Mouse (Mus musculus) lung, embryonic 14.5 days (tissue): ENCODE results near the gene Tmem135. TPM values are rescaled to one million over a fixed set of nuclear protein-coding genes. Genes with fewer than 3 reads are reported as not detected.

ENCODE experiments used
- ATAC-seq: fragments of 200-750 bp; cut with Nextera tagmentation; 2 replicates; pipeline ENCODE4 v1.8.0; 2017; ENCODE audit warnings: mild to moderate bottlenecking, moderate TSS enrichment, moderate library complexity; ENCODE audit not compliant: insufficient read depth
- DNase-seq: peaks from one replicate; pipeline ENCODE4 v3.0.0-alpha.2; 2015
- H3K27ac ChIP-seq: fragments of 300-500 bp; sonication (generic); 2 replicates; pipeline ENCODE4 v1.5.1; 2014; ENCODE audit warnings: low read depth, mild to moderate bottlenecking, moderate library complexity
- H3K27me3 ChIP-seq: fragments of 300-500 bp; sonication (generic); 2 replicates; pipeline ENCODE4 v1.6.1; 2014; ENCODE audit warnings: low read length, control low read depth; ENCODE audit not compliant: insufficient read depth
- H3K36me3 ChIP-seq: fragments of 300-500 bp; sonication (generic); 2 replicates; pipeline ENCODE4 v1.6.1; 2014; ENCODE audit warnings: control low read depth; ENCODE audit not compliant: insufficient read depth
- H3K4me1 ChIP-seq: fragments of 300-500 bp; sonication (generic); 2 replicates; pipeline ENCODE4 v1.6.1; 2014; ENCODE audit warnings: antibody characterized with exemption, control low read depth; ENCODE audit not compliant: insufficient read depth
- H3K4me2 ChIP-seq: fragments of 300-500 bp; sonication (generic); 2 replicates; pipeline ENCODE4 v1.6.1; 2014; ENCODE audit warnings: mild to moderate bottlenecking
- H3K4me3 ChIP-seq: fragments of 300-500 bp; sonication (generic); 2 replicates; pipeline ENCODE4 v1.5.1; 2014; ENCODE audit warnings: low read depth, low read length
- H3K9ac ChIP-seq: fragments of 300-500 bp; sonication (generic); 2 replicates; pipeline ENCODE4 v1.6.1; 2014
- H3K9me3 ChIP-seq: fragments of 300-500 bp; sonication (generic); 2 replicates; pipeline ENCODE4 v1.6.1; 2016; ENCODE audit warnings: low read depth, low read length, control low read depth
- CTCF ChIP-seq: IDR thresholded peaks from 2 replicates; pipeline ENCODE4 v1.5.1; 2016; ENCODE audit warnings: antibody characterized with exemption, low read depth
- WGBS: fragments of 180-500 bp; shearing (Covaris S2); extraction: QIAGEN DNeasy Blood & Tissue Kit; methylation state at CpG from one replicate; pipeline ENCODE4 v1.1.7; 2014; 5-methylcytosine and 5-hydroxymethylcytosine counted together
- polyA plus RNA-seq: library from polyadenylated mRNA; unstranded; fragments of >200 nt; fragmentation: Nextera tagmentation; extraction: Ambion mirVana; gene quantifications from 2 replicates; pipeline ENCODE4 v1.2.1, GENCODE M21; 2014

Tmem135 gene
- polyA plus RNA-seq, 1 experiment from 2014 or later, result 22.9 TPM

DNA sequence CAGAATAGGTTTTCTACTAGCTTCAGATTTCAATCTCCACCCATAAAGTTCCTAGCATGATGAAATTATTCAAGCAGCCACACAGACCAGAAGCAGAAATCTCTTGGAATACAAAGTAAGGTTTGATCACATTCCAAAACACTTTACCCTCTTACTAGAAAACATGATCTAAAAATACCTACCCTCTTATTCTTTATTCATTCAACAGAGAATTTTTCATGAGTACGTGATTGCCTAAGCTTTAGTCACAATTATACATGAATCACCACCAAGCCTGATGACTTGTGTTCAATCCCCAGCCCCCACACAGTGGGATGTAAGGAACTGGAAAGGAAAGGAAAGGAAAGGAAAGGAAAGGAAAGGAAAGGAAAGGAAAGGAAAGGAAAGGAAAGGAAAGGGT is 136.5 kb downstream of the Tmem135 start:
- H3K9ac ChIP-seq, result no peak overlapping the region
- no peak for DNase-seq
- no peak for TF ChIP-seq CTCF
- no peak for ATAC-seq
- 59% methylated on average over 1 of the region's 1 CpGs for WGBS
- no peak overlapping the region for H3K27ac ChIP-seq
- no peaks in the 10 kb centered on the region; the same call in 1 of the 2 replicates for H3K36me3 ChIP-seq
- H3K4me1 ChIP-seq, result 0 out of 2 replicates have a peak, but pooled peaks cover under 1% of the 10 kb centered on the region
- no peaks in the 10 kb centered on the region for H3K27me3 ChIP-seq
- H3K4me2 ChIP-seq, result no peak overlapping the region
- H3K4me3 ChIP-seq, result no peak overlapping the region
- H3K9me3 ChIP-seq, result peaks cover 3% of the 10 kb centered on the region; the same call in 1 of the 2 replicates

DNA sequence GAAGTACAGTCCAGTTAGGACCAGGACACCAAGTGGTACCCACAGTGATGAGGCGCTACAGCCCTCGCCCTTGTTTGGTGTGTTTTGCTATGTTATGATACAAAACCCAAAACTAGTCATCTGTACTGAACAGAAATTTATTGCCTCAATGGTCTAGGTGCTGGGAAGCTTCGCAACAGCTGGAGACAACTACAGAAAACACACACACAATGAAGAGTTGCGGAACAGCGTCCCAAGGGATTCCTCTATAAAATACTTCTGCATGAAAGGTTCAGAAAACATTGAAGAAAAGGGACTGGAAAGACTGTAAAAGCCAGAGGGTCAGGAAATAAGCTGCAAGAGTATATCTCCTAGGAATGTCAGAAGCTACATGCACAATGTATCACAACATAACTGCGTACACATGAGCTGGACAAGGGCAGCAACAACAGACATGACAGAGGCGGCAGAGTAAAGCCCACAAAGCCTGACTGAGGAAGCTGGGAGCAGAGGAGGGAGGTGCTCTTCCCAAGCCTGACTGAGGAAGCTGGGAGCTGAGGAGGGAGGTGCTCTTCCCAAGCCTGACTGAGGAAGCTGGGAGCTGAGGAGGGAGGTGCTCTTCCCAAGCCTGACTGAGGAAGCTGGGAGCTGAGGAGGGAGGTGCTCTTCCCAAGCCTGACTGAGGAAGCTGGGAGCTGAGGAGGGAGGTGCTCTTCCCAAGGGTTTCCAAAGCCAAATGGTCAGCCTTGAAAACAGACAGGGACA is 137.8 kb downstream of the Tmem135 start:
- Histone ChIP-seq H3K4me1 (peaks cover 3% of the 10 kb centered on the region; the same call in 1 of the 2 replicates), H3K4me2 (no peak overlapping the region), H3K36me3 (no peaks in the 10 kb centered on the region; the same call in 1 of the 2 replicates), H3K9ac (no peak overlapping the region), H3K9me3 (no peaks in the 10 kb centered on the region; the same call in 1 of the 2 replicates), H3K4me3 (no peak overlapping the region), H3K27me3 (no peaks in the 10 kb centered on the region), H3K27ac (no peak overlapping the region)
- no peak for DNase-seq
- WGBS, result 81% methylated on average over 7 of the region's 7 CpGs
- no peak for ATAC-seq
- TF ChIP-seq CTCF, result no peak

DNA sequence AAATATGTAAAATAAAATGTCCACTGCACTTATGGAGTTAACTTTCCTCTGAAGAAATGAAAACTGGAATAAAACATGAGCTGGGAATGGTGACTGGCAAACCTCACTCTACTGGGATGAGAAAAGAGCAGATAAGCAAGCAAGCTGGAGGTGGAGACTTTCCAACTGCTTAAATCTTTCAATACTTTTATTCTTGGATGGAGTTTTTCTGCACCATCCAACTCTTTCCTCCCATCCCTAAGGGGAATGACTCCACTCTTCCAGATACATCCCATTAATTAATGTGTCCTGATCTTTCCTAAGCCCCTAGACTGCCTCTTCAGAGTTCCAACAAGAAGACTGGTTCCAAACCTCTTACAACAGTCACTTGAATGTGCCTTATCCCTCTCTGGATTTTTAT is 143.1 kb downstream of the Tmem135 start:
- H3K9ac ChIP-seq, result no peak overlapping the region
- no peak overlapping the region for H3K27ac ChIP-seq
- no peak for TF ChIP-seq CTCF
- no peak overlapping the region for H3K4me3 ChIP-seq
- H3K9me3 ChIP-seq, result no peaks in the 10 kb centered on the region
- no peaks in the 10 kb centered on the region for H3K27me3 ChIP-seq
- DNase-seq (no peak), ATAC-seq (no peak)
- H3K4me2 ChIP-seq, result no peak overlapping the region
- peaks cover 7% of the 10 kb centered on the region; the same call in 1 of the 2 replicates for H3K4me1 ChIP-seq
- H3K36me3 ChIP-seq, result no peaks in the 10 kb centered on the region

DNA sequence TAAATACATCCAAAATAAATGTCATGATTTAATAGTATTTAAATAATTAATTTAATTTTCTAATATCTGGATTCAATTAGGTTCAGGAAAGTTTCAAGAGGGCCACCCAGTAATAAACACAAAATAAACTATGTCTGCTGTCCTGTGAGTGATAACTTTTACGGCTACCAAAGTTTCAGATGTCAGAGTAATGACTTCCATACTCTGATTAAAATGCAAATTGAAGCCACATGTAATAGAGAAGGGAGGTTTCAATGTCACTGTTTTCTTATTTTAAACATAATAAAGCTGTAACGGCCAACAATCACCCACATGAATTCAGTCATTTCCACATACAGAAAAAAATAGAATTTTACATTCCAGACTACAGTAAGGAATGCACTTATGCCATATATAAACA is 145.2 kb downstream of the Tmem135 start:
- no peak overlapping the region for H3K9ac ChIP-seq
- DNase-seq, result no peak
- H3K4me2 ChIP-seq, result no peak overlapping the region
- H3K4me3 ChIP-seq, result no peak overlapping the region
- no peak for ATAC-seq
- TF ChIP-seq CTCF, result no peak
- H3K27me3 ChIP-seq, result no peaks in the 10 kb centered on the region
- peaks cover 7% of the 10 kb centered on the region; the same call in 1 of the 2 replicates for H3K4me1 ChIP-seq
- no peaks in the 10 kb centered on the region for H3K36me3 ChIP-seq
- 38% methylated on average over 2 of the region's 2 CpGs for WGBS
- no peaks in the 10 kb centered on the region for H3K9me3 ChIP-seq
- H3K27ac ChIP-seq, result no peak overlapping the region

DNA sequence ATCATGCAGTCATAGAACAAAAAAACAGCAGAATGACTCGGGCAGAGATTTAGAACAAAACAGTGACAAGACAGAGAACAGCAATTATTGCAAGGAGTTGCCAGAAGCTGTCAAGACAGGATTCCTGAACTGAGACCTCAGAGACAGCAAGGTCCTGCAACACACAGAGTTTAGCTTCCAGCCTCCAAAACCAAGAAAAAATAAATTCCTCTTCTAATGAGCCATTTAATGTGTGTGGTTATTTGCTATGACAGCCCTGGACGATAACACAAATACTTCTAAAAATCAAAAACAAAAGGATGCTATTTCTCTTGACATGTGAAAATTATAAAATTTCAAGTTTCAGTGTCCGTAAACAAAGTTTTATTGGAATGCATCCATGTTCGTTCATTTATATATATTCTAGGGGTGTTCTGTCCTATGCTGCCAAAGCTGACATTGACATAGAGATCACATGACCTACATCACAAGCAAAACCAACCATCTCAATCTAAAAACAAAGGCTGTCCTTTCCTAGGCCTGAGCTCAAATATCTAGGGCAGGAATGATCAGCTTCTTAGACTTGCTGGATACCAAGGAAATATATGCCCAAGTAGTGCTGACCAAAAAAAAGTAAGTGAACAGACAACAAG is 146.0 kb downstream of the Tmem135 start:
- peak; percentile 72 for DNase-seq
- Histone ChIP-seq H3K4me3 (no peak overlapping the region), H3K27me3 (no peaks in the 10 kb centered on the region), H3K36me3 (no peaks in the 10 kb centered on the region), H3K4me2 (no peak overlapping the region), H3K9me3 (no peaks in the 10 kb centered on the region), H3K27ac (no peak overlapping the region), H3K4me1 (peaks cover 7% of the 10 kb centered on the region; the same call in 1 of the 2 replicates), H3K9ac (no peak overlapping the region)
- ATAC-seq, result peak; percentile 86
- 44% methylated on average over 4 of the region's 4 CpGs for WGBS
- no peak for TF ChIP-seq CTCF

DNA sequence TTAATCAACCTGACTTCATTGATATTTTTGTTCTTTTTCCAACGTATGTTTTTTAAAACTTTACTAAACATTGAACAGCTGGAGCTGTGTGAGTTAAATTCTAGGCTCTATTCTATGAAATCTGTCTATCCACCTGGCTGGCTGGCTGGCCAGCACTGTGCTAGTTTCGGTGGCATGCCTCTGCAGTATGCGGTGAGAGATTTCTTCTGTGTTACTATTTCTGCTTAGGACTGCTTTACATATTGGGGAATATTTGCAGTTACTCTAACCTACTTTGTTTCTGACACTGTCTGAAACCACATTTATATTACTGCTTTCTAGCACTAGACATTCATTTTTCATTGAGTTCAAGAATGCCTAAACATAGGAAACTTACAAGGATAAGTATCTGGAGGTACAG is 150.2 kb downstream of the Tmem135 start:
- no peak for ATAC-seq
- Histone ChIP-seq H3K27me3 (no peaks in the 10 kb centered on the region), H3K9ac (no peak overlapping the region), H3K4me3 (no peak overlapping the region), H3K4me2 (no peak overlapping the region), H3K36me3 (no peaks in the 10 kb centered on the region), H3K4me1 (0 out of 2 replicates have a peak, but pooled peaks cover 4% of the 10 kb centered on the region), H3K27ac (no peak overlapping the region), H3K9me3 (no peaks in the 10 kb centered on the region)
- DNase-seq, result no peak
- no peak for TF ChIP-seq CTCF
- 77% methylated on average over 3 of the region's 3 CpGs for WGBS

DNA sequence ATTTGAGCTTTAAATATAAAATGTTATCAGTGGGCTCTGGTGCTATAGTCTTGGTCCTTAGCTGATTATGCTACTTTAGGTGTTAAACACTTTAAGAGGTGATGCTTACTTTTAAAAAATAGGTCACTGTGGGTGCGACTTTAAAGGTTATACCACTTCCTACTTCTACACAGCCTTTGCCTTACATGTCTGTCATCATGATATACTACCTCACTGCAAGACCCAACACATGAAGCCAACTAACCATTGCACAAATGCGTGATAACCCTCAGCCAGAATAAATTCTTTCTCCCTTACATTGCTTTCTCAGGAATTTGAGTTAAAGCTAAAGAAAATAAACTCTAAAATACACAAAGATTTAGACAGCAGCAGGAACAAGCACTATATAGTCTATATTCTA is 150.7 kb downstream of the Tmem135 start:
- H3K27ac ChIP-seq, result no peak overlapping the region
- H3K4me2 ChIP-seq, result no peak overlapping the region
- H3K4me1 ChIP-seq, result 0 out of 2 replicates have a peak, but pooled peaks cover 6% of the 10 kb centered on the region
- no peaks in the 10 kb centered on the region for H3K27me3 ChIP-seq
- no peak for DNase-seq
- H3K36me3 ChIP-seq, result no peaks in the 10 kb centered on the region
- no peaks in the 10 kb centered on the region for H3K9me3 ChIP-seq
- ATAC-seq, result no peak
- H3K4me3 ChIP-seq, result no peak overlapping the region
- no peak for TF ChIP-seq CTCF
- no peak overlapping the region for H3K9ac ChIP-seq
- WGBS, result 65% methylated on average over 2 of the region's 2 CpGs
